Mouse (Mus musculus) CH12F3 (cell line): Measurements from ENCODE around the gene Sim2.

Experiments used
- in situ Hi-C: fragments of 300-500 bp; cut with MboI; formaldehyde crosslinking; loops from 2 replicates; pipeline ENCODE4 v1.14.3; 2020; ENCODE audit warnings: low sequenced_read_pairs

Sim2 gene

DNA sequence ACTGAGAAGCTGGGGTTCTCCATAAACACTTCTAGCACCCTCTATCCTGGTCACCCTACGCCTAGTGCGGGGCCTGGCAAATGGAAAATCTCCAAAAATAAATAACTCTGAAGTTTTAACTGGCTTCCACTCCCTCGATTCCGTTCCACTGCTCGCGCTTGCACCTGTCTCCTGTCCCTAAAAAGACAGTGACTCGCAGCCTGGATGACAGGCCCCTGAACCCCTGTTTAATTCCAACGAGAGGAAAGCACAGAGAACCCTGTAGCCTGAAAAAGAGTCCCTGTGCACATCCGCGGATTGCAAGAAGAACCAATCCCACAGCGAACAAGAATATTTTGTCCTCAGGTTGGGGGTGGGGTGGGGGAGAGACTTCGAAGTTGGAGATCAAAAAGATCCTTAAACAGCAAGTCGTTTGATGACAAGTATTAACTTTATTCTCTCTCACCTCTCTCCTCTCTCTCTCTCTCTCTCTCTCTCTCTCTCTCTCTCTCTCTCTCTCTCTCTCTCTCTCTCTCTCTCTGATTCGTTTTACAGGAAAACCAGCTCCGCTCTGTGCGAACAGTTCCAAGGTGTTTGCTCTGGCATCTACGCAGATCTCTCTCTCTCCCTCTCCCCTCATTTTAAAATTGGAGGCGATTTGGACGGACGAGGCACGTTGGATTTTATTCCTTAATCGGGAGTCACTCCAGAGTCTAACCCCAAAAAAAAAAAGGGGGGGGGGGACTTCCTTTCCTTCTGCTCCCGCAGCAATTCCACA lies 6.2 kb upstream of the Sim2 start:
- in situ Hi-C loops = no loop called here

DNA sequence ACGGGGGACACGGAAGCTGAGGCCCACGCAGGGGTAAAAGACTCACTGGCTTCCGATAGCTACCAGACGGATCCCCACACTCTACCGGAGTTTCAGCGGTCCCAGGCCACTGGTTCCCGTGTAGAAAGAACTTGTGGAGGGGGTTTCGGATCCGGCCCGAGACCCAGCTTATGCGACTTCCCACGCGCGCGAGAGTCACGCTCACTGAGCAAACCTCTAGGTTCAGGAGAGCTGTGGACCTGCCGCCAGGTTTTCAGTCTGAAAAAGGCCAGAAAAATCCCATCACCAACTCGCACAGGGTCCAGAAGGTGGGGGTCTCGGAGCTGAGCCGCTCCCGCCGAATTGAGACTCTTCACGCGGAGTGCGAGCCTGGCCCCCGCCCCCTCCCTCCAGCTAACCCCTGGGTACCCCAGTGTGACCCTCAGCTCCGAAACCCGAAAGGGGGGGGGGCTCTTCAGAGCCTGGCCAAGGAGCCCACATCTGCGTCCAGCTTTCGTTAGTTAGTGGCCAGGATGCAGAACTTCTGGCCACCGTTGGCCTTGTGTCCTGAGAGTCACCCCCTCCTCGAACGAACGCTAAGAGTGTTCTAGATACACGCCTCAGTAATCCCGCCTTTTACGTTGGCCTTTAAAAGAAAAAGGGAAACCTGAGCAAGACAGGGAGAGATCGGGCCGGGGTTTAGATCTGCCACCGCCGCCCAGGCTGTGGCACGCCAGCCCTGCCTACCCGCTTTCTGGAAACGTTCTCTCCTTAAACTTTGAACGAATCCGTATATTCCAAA lies 5.5 kb upstream of the Sim2 start:
- in situ Hi-C loops = no loop called here

DNA sequence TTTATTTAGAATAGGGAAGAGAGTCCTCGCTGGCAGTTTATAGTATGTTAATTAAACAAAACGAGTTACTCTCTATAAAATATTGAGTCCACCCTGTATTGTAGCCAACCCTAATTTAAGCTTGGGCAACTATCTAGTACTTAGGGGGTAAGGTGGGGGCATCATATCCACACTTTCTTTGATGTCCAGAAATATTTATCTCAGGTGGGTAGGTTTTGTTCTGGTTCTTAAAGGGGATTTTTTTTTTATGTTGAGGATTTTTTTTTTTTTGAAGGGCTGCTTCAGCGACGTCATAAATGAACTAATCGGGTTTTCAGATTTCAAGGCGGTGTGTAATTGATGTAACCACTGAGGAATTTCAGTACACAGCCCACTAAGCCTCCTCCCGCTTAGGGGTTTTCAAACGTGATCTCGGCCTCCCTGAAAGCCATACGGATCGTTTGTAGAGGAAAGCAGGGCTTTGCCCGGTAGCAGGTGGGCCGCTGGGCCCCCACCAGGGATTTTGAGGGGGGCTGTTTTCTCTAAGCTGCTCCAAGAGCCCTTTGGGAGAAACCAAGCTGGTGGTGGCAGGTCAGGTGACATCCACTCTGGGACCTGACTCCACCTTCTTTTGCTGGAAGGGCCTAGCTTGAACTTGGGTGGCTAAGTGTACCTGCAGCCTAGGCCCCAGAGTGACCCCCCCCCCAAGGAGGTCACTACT lies 4.7 kb upstream of the Sim2 start:
- in situ Hi-C loops = no loop called here

DNA sequence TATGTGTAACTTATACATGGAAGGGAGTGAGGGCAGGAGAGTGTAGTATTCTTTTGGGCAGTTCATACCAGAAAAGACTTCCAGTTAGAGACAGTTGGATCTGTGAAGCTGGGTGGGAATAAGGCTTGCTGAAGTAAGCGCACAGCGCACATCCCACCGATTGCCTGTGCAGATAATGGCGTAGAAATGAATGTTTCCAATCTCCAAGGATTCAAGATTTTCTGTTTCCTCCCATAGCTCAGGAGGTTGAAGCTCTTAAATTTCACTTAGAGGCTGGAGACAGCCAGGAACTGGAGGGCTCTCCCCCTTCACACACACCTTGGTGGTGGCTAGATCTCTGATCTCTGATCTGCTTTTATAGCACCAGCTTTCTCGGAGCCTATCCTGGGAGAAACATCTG lies 3.1 kb upstream of the Sim2 start:
- in situ Hi-C loops = no loop called here

DNA sequence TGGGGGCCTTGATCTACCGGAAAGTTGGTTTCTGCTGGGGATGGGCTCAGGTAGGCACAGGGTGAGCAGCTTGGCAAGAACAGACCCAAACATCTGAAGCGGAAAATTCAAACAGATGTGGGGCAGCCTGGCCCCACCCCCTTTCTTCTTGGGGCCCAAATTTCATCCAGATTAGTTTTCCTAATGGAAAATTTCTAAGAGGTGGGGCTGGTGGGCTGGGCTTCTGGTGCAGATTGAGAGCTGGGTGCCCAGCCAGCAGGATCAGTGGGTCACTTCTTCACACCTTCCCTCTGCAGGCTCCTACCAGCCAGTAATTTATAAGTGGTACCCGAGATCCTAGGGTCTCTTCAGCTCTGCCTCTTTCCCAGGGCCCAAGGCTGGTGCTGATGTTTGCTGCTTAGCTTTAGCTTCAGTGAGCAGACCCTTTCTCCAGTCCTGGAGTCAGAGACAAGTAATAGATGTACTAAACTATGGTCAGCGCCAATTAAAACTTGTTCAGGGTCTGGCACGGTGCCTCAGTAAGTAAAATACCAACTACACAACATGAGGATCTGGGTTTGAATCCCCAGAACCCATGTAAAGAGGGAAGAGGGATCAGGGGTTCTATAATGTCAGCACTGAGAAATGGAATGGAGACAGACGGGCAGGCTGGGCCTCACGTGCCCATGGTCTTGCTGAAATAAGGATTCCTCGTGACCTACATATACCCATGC lies 2.6 kb upstream of the Sim2 start:
- in situ Hi-C loops = no loop called here

DNA sequence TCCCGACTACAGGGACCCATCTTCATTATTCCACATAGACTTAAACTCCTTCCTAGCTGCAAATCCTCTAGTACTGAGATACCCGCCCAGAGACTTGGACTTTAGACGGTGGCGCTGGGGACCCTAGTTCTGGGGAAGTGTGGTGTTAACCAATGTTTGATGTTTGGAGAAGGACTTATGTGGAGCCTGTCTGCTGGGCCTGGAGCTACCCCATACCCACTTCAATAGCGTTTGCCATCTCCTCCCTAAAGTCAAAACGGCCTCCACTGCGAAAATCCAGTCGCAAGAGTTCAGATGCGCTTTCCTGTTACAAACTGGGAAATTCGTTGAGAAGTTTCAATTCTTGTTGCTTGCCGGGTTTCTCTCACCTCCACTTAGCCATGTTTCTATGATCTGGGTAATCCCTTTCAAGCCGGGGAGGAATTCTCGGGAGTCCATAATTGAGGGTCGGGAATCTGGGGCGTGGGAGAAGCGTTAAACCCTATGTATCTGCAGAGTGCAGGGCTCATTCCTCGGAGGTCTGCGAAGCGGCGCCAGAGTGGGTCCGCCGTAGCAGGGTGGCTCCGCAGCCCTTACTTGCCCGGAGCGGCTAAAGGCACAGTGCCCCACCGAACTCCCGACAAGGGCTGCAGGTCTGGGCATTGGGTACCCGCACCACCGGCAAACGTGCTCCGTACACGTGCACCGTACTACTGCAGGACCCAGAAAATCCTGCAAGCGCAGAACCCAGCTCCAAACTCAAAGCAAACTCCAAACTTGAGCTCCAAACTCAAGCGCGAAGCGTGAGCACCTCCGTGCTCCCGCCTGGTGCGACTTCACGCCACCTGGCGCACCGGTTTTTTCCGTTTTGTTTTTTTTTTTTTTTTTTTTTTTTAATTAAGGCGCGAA lies 1.5 kb upstream of the Sim2 start:
- in situ Hi-C loops = no loop called here

DNA sequence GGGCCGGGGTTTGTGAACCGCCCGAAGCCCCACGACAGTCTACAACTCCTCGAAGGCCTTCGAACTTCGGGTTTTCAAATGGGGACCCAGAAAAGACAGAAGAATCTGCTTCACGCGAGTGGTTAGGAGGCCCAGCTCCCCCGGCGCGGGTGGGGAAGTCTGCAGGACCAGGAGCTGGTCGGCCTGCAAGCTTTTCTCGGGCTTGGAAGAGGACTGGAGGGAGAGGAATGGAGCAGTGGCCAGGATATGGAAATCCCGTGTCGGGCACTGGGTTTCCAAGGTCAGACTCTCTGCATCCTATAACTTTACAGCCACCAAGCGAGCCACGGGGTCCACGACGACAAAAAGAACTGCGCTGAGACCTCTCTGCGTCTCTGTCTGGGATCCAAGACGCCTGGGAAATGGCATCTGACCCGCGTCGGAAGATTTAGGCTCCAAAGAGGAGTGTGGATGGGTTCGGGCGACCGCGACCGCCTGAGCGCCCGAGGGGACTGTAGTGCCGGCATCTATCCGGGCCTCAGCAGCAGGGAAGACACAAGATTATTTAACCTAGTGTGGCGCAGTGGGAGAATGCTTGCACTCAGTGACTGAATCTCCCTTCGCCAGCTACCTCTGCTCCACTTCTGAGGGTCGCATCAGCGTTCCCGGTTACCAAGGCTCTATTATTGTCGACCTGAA lies 744 bp upstream of the Sim2 start:
- in situ Hi-C loops = no loop called here

DNA sequence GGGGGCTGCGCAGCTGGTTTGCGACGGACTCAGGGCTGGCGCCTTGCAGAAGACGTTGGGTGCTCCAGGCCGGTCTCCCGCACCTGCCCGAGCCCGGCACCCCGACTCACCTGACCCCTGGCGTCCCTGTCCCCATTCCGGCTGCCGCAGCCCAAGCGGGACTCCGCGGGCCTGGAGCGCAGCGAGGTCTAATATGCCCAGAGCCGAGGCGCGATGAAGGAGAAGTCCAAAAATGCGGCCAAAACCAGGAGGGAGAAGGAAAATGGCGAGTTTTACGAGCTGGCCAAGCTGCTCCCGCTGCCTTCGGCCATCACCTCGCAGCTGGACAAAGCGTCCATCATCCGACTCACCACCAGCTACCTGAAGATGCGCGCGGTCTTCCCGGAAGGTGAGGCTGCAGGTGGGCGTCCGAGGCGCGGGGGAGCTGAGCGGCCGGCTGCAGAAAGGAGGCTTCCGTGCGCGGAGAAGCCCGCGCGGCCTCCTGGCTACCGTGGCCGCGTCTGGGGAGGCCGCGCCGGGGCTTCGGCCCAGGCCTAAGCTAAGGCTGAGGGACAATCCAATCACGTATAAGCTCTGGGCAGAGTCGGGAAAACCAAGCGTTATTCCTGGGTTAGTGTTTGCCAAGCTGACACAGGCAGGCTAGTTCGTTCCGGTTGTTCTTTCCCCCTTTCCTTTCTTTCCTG lies 1.0 kb downstream of the Sim2 start:
- in situ Hi-C loops = no loop called here

DNA sequence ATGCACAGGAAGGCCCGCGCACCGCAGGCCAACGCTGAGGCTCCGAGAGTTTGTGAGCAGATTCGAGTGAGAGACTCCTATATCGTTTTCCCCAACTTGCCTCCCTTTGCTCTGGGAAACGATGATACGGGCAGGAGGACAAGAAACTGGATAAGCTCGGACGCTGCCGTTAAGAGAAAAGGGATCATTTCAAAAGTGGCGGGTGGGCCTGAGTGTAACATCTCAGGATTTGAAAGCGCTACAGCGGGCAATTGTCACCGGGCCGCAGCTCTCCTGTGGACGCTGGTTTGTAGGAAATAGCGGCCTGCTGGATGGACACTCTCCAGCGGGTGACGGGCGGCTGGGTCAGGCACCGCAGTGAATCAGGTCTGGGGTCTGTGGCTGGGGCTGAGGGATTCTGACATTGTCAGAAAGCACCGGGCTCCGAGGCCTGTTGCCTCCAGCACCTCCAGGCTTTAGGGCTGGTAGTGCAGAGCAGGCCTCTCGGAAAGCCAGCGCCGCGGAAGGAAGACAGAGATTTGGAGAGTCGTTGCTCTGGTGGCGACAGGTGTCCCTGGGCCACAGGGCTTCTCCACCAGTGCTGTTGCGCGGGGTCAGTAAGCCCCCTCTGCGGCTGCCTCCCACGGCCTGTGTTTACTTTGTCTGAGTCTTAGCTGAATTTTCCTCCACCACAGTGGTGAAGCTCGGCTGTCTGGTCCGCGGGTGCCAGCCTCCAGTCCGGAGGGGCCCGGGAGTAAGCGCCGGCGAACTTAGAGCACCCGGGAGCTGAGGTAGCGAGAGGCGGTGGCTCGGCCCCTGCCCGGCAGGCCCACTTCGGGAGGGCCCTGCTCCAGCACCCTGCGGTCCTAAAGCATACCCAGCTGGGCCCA lies 2.2 kb downstream of the Sim2 start:
- in situ Hi-C loops = no loop called here

DNA sequence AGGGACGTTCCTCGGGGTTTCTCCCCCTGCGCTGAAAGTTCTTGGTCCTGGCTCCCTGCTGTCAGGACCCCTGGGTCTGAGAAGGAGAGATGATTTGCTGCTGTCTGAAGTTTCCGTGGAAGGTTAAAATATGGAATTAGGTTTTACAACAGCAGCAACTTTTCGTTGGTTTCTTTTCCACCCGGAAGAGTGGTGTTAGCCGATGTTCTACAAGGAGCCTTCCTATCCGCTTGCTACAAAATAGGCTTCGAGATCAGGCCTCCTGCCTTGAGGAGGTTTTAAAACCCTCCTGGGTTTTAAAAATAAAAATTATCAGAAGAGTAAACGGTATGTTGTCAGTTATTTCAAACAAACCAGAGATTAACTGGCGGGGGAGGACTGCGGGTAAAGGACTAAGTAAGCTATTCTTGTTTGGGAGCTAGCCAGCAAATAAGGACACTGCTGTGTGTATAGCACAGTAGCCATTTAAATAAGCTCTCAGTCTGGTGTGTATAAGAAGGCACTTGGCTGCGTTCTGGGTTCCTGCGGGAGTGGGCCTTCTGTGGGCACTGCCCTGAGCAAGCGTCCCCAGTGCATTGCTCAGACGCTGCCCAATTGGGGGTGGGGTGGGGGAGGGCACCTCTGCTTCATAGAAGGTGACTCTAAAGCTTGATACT lies 3.0 kb downstream of the Sim2 start:
- in situ Hi-C loops = no loop called here

DNA sequence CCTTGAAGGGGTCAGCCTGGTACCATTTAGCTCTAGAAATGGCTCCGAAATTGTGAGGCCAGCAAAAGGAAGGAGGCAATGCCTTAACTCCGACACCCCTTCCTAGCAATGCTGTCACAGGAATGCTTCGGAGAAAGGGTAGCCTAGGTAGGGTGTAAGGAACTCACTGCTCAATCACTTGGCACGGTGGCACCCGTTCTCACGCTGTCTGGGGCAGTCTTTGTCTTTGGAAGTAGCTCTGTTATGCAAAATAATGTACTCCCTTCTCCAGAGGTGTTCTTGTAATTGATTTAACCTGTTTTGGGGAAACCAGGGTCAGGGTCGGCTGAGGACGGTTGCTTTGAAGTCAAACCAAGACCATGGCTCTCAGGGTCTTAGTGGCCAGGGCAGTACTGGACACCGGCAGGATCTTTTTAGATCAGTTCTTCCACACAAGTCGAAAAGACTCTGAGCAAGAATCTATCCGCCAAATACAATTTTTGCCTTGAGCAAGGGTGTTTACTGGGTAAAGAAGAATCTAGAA lies 3.6 kb downstream of the Sim2 start:
- in situ Hi-C loops = no loop called here

DNA sequence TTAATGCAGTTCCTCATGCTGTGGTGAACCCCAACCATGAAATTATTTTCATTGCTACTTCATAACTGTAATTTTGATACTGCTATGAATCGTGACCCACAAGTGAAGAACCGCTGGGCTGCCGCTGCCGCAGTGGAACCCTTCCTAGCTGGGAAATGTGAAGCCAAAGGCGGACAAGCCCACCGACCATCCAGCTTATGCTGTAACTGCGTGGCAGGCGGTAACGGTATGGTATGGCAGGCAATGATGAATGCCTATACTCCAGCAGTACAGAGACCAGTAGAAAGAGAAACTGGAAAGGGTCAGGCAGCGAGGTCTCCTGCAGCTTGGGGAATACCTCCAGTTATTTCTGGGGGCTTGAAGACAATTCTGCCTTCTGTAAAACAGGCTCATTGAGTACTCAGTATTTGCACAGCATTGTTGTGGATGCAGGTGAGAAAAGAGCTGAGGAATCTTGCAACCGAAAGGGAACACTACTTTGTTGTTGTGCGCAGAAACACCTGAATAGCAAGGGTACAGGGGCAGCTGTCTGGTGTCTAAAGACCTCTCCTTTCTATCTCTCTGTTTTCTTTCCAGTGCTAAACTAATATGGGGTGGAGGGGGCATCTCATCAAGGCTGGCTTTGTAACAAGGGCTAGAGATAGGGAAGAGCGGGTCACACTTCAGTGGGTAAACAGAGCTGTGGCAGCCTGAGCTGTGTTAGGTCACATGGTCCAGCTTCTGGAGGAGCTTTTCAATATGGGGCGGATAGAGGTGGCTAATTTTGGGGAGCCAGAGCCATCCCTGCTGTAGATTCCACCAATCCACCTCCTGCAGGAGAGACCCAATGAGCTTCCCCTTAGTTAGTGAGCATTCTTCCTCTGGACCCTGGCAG lies 4.3 kb downstream of the Sim2 start:
- in situ Hi-C loops = no loop called here

DNA sequence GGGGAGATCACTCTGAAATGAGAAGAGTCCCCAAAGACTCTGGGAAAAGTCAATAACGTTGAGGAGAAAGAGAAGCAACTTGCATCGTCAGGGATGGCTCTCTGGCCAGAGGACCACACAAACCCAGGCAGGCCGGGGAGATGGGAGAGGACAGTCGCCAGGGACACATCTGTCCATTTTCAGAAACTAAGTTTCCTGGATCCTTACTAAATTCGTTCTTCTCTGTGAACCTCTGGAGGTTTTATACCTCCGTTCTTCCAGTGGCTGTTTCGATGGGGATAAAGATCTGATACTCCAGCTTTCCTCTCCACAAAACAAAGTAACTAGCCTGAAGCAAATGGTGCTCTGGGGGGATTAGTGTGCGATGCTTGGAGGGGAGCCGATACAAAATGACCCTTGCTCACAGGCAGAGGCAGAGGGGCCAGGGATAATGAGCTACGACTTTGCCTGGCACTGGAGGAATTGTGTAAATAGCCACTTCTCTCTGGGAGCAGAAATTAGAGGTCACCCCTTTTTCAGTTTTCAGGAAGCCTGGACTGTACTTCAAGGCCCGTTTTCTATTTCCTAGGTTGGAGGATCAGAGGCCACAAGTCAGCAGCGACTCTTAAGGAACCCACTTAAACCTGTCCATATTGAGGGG lies 7.9 kb downstream of the Sim2 start:
- in situ Hi-C loops = no loop called here

DNA sequence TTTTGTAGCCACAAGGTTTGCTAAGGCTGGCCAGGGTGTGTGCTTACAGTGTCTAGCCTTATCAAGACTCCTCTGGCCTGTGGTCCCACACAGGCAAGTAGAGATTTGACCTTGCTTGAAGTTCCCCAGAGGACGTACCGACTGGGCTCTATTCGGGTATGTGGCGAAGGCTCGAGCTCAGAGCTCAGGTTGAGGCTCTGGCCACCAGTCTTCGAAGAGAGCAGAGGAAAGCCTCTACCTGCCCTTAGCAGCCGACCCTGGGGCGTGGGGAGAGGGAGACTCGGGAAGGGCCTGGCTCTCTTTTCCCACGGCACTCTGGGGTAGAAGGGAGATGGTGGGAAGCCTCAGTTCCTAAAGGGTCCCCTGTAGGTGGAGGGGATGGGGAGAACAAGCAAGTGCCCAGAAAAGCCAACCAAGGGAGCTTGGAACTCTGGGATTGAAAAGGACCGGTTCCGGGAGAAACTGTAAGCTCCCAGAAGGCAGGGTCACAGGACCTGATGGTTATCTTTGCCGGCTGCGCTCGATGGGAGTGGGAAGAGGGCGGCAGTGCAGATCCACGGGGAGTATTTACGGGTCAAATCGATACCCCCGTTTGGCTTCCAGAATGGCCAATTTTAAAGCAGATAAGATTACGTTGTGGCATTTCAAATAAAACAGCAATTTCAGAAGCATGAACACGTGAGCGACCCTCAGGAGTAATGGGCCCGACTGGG lies 8.6 kb downstream of the Sim2 start:
- in situ Hi-C loops = no loop called here
